Mouse (Mus musculus): Measurements from ENCODE around the gene Mast1.
A peak's percentile ranks its signal among the peaks of the same experiment; 100 is the strongest.

Gene Mast1

GRCm38 (mm10) chr8:84973803-84974542 is 36.8 kb upstream of the Mast1 start:
- DNase-seq (ENCODE audit: low read depth, low spot score), result no peak

- DNase-seq (ENCODE audit: low read depth, low spot score), result no peak
These were observed 35.9 kb upstream of the Mast1 start for GRCm38 (mm10) chr8:84973079-84973478.

GRCm38 (mm10) chr8:84970913-84971312 is 33.8 kb upstream of the Mast1 start:
- DNase-seq (ENCODE audit: low read depth, low spot score), result no peak

- DNase-seq (ENCODE audit: low read depth, low spot score), result no peak
These were observed 33.1 kb upstream of the Mast1 start for GRCm38 (mm10) chr8:84970135-84970790.

GRCm38 (mm10) chr8:84969241-84970134 is 32.3 kb upstream of the Mast1 start, which contains the start of the genes Gm49661, Prdx2 and Rnaseh2a:
Gm49661 (minus strand) TSS chr8:84969433.
Prdx2 (plus strand) TSS chr8:84969587.
Rnaseh2a (minus strand) TSS chr8:84969767.
- DNase-seq (ENCODE audit: low read depth, low spot score), result no peak

- no peak for DNase-seq (ENCODE audit: low read depth, low spot score)
These were observed 31.5 kb upstream of the Mast1 start for GRCm38 (mm10) chr8:84968650-84969049.

GRCm38 (mm10) chr8:84967532-84968304 is 30.6 kb upstream of the Mast1 start:
- DNase-seq (ENCODE audit: low read depth, low spot score), result no peak

GRCm38 (mm10) chr8:84966603-84967002 is 29.4 kb upstream of the Mast1 start:
- DNase-seq (ENCODE audit: low read depth, low spot score), result no peak

- DNase-seq (ENCODE audit: low read depth, low spot score), result peak; percentile 96
These were observed 28.7 kb upstream of the Mast1 start for GRCm38 (mm10) chr8:84965731-84966291.

GRCm38 (mm10) chr8:84963952-84964351 is 26.8 kb upstream of the Mast1 start:
- no peak for DNase-seq (ENCODE audit: low read depth, low spot score)

- no peak for DNase-seq (ENCODE audit: low read depth, low spot score)
These were observed 22.7 kb upstream of the Mast1 start for GRCm38 (mm10) chr8:84959811-84960210.

GRCm38 (mm10) chr8:84956768-84957167 is 19.6 kb upstream of the Mast1 start:
- DNase-seq (ENCODE audit: low read depth, low spot score), result peak; percentile 84

- DNase-seq (ENCODE audit: low read depth, low spot score), result no peak
These were observed 15.6 kb upstream of the Mast1 start for GRCm38 (mm10) chr8:84952612-84953255.

GRCm38 (mm10) chr8:84949753-84950152 is 12.6 kb upstream of the Mast1 start:
- no peak for DNase-seq (ENCODE audit: low read depth, low spot score)

GRCm38 (mm10) chr8:84947241-84947545 is 10.0 kb upstream of the Mast1 start:
- DNase-seq (ENCODE audit: low read depth, low spot score), result peak; percentile 63

GRCm38 (mm10) chr8:84946528-84947240 is 9.5 kb upstream of the Mast1 start, which contains the start of gene Rtbdn:
Rtbdn (plus strand) TSS chr8:84946991.
- DNase-seq (ENCODE audit: low read depth, low spot score), result no peak

- DNase-seq (ENCODE audit: low read depth, low spot score), result no peak
These were observed 8.7 kb upstream of the Mast1 start for GRCm38 (mm10) chr8:84945633-84946527.

- DNase-seq (ENCODE audit: low read depth, low spot score), result no peak
These were observed 8.1 kb upstream of the Mast1 start for GRCm38 (mm10) chr8:84945235-84945632.
